Mouse (Mus musculus): ENCODE measurements around the gene Rhof.
A peak's percentile ranks its signal among the peaks of the same experiment; 100 is the strongest.

DNA sequence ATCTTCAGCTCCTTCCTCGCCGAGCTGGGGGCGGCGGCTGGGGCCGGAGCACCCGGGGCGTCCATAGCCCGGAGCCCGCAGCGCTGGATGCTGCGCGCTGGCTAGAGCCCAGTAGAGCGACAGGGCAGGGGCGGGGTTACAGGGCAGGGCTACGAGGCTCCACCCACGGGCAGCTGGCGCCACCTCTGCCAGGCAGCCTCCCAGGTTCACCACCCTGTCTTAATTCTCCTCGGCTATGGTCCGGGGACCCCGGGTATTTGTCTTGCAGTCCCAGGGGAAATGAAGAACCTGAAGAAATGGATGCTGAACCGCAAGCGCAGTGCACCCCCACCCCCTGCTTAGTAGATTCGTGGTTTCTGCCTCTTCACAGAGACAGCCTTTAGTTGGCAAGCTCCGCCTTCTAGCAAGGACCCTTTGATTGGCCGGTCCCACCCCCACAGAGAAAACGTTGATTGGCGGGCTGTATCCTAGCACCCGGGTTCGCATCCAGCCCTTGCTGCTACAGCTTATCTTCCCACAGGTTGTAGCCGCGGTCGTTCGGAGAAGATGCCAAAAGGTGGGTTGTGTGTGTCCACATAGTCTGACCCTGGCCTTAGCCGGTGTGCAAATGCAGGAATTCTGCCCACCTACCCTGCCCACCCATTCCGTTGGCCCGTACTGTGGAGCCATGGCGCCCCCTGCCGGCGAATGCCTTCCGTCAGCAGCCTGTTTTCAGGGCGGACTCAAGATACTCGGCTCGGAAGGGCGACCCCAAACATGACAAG, at the start of gene Rhof:
- TF ChIP-seq POLR2A (IDR thresholded peaks at IDR 0.05; ENCODE audit: extremely low read depth, insufficient read depth, low read length): no peak
- TF ChIP-seq CTCF (IDR thresholded peaks at IDR 0.05; ENCODE audit: low read depth, low read length): peak; percentile 90
